Mouse (Mus musculus) erythroblast, embryonic 14.5 days (primary cell): ENCODE data around the gene Prkch.

Experiments used
- GATA1 ChIP-seq: IDR thresholded peaks from 2 replicates; pipeline ENCODE4 v1.6.1; 2012; ENCODE audit warnings: low read length, inconsistent platforms, mixed read lengths
- TAL1 ChIP-seq: IDR thresholded peaks from 3 replicates; pipeline ENCODE4 v1.6.1; 2012; ENCODE audit warnings: low read length, inconsistent platforms, mixed read lengths

GRCm38 (mm10) chr12:73587262-73587661 lies 2.7 kb downstream of the Prkch start:
- TF ChIP-seq TAL1 (no peak), GATA1 (no peak)
